Mouse (Mus musculus): Measurements from ENCODE around the gene Tmem120a. TPM values are rescaled to one million over a fixed set of nuclear protein-coding genes. Genes with fewer than 3 reads are reported as not detected.

Gene Tmem120a
- polyA plus RNA-seq, 1 experiment: 184 TPM

DNA sequence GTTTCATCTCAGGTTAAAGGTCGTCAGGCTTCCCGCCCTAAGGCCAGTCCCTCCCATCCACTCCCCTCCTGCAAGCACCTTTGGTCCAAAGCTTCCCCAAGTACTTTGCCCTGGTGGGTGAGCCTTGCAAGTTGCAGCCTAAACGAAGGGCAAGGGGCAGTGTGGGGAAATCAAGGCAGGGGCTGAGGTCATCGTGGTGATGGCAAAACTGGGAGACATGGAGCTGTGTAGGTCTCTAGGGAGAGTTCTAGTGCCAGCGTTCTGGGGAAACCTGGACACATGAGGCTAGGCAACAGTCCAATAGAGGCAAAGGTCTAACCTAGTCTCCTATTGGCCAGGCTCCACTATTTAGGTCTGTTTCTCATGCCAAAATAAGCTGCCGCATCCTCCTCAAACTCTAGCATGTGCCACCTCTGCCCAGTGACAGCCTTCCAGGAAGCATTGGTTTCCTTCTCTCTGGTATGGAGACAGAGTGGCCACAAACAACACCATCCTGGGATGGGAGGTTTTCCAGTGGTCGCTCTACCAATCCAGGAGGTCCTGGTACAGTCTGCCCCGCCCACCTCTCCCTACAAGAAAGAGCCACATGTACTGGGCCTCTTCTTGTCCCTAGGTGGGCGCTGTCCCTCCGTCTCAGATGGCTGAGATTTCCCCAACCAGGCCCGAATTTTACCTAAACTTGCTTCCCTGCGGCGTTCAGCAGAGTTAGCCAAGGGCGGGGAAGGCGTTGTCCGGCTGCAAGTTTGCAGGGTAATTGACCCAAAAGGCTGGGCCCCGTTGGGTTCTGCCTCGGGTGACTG lies 1.1 kb downstream of the Tmem120a start:
- Histone ChIP-seq H3K4me3 (ENCODE audit: control insufficient read depth, low read depth, low read length) (peak overlapping the region; percentile 88), H3K27me3 (ENCODE audit: control insufficient read depth, insufficient read depth, low read length) (no peaks in the 10 kb centered on the region), H3K36me3 (ENCODE audit: control insufficient read depth, insufficient read depth, low read length) (no peaks in the 10 kb centered on the region; the same call in 1 of the 2 replicates), H3K27ac (ENCODE audit: control insufficient read depth, insufficient read depth, low read depth, low read length) (peak overlapping the region; percentile 3; the same call in 1 of the 2 replicates), H3K4me1 (ENCODE audit: control insufficient read depth, insufficient read depth, low read length) (peaks cover 17% of the 10 kb centered on the region)
- TF ChIP-seq CTCF (IDR thresholded peaks at IDR 0.05; ENCODE audit: control insufficient read depth, insufficient read depth, insufficient replicate concordance, low read depth, low read length): no peak
- TF ChIP-seq POLR2A (IDR thresholded peaks at IDR 0.05; ENCODE audit: control insufficient read depth, low read depth, low read length): no peak

DNA sequence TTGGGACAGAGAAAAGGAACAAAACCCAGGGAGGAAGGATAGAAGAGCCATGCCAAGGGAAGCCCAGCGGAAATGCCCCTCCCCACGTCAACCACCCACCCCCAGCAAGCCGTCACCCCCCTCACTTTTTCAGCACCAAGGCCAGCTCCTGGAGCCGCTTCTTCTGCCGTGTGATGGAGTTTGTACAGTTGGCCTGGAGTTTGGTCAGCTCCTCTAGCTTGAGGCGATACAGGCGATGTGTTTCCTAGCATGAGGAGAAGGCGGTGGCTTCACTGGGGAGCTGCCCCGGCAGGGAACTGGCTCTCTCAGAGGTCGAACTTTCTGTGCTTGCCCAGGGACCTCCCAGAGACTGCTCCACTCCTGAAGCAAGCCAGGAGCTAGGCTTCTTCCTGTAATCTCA lies 2.1 kb downstream of the Tmem120a start:
- H3K4me3 ChIP-seq (ENCODE audit: control insufficient read depth, low read depth, low read length): no peak overlapping the region
- H3K36me3 ChIP-seq (ENCODE audit: control insufficient read depth, insufficient read depth, low read length): no peaks in the 10 kb centered on the region; the same call in none of the 2 replicates
- H3K4me1 ChIP-seq (ENCODE audit: control insufficient read depth, insufficient read depth, low read length): peaks cover 17% of the 10 kb centered on the region
- no peaks in the 10 kb centered on the region for H3K27me3 ChIP-seq (ENCODE audit: control insufficient read depth, insufficient read depth, low read length)
- no peak for TF ChIP-seq CTCF (IDR thresholded peaks at IDR 0.05; ENCODE audit: control insufficient read depth, insufficient read depth, insufficient replicate concordance, low read depth, low read length)
- TF ChIP-seq POLR2A (IDR thresholded peaks at IDR 0.05; ENCODE audit: control insufficient read depth, low read depth, low read length): no peak
- H3K27ac ChIP-seq (ENCODE audit: control insufficient read depth, insufficient read depth, low read depth, low read length): no peak overlapping the region

DNA sequence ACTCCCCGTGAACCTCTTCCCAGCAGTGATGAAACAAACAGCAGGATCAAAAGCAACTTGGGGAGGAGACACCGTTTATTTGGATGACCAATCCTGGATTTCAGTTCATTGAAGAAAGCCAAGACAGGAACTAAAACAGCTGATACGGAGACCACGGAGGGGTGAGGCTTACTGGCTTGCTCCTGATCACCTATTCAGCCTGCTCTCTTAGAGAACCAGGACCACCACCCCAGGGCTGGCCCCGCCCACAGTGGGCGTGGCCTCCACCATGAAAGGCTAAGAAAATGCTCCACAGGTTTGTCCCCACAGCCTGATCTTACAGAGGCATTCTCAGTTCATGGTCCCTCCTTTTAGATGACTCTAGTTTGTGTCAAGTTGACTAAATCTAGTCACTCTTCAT lies 6.0 kb downstream of the Tmem120a start:
- H3K27me3 ChIP-seq (ENCODE audit: control insufficient read depth, insufficient read depth, low read length): no peaks in the 10 kb centered on the region
- no peaks in the 10 kb centered on the region; the same call in none of the 2 replicates for H3K36me3 ChIP-seq (ENCODE audit: control insufficient read depth, insufficient read depth, low read length)
- no peak overlapping the region for H3K27ac ChIP-seq (ENCODE audit: control insufficient read depth, insufficient read depth, low read depth, low read length)
- H3K4me1 ChIP-seq (ENCODE audit: control insufficient read depth, insufficient read depth, low read length): peaks cover 14% of the 10 kb centered on the region
- no peak for TF ChIP-seq POLR2A (IDR thresholded peaks at IDR 0.05; ENCODE audit: control insufficient read depth, low read depth, low read length)
- TF ChIP-seq CTCF (IDR thresholded peaks at IDR 0.05; ENCODE audit: control insufficient read depth, insufficient read depth, insufficient replicate concordance, low read depth, low read length): no peak
- peak overlapping the region; percentile 85 for H3K4me3 ChIP-seq (ENCODE audit: control insufficient read depth, low read depth, low read length)

DNA sequence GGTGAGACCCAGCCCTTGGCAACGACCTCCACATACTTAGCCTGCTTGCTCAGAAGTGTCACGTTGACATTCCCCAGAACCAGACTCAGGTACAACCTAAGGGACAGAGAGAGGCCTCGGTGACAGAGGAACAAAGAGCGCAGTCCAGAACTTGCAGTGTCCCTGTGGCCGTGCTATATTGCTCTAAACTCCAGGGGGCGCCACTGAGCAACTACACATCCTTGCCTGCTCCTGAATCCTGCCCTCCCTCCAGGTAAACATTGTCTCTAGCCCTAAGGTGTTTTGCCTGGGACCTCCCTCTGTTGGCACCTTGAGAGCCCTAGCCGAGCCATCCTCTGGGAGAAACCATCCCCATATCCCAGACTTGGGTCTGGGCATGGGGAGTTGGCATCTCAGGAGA lies 7.1 kb downstream of the Tmem120a start:
- Histone ChIP-seq H3K27ac (ENCODE audit: control insufficient read depth, insufficient read depth, low read depth, low read length) (peak overlapping the region; percentile 39), H3K4me3 (ENCODE audit: control insufficient read depth, low read depth, low read length) (peak overlapping the region; percentile 85), H3K27me3 (ENCODE audit: control insufficient read depth, insufficient read depth, low read length) (no peaks in the 10 kb centered on the region), H3K36me3 (ENCODE audit: control insufficient read depth, insufficient read depth, low read length) (no peaks in the 10 kb centered on the region; the same call in none of the 2 replicates), H3K4me1 (ENCODE audit: control insufficient read depth, insufficient read depth, low read length) (peaks cover 9% of the 10 kb centered on the region)
- TF ChIP-seq CTCF (IDR thresholded peaks at IDR 0.05; ENCODE audit: control insufficient read depth, insufficient read depth, insufficient replicate concordance, low read depth, low read length): peak; percentile 88; the same call in 1 of the 2 replicates
- no peak for TF ChIP-seq POLR2A (IDR thresholded peaks at IDR 0.05; ENCODE audit: control insufficient read depth, low read depth, low read length)

DNA sequence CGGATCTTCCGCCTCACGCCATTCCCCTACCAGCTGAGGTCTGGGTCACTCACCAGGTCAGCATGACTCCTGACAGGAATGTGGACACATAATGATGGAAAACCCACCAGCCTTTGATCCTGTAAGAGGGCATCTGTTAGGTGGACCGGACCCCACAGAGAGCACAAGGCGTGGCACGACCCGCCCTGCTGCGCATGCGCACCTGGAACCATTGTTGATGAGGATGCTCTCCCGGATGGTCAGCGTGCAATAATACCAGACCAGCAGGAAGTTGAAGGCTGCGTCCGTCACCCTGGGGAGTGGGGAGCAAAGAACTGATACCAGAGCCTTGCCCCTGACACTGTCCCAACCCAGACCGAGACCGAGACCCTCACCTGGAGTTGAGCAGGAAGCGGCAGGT lies 7.7 kb downstream of the Tmem120a start:
- Histone ChIP-seq H3K36me3 (ENCODE audit: control insufficient read depth, insufficient read depth, low read length) (no peaks in the 10 kb centered on the region; the same call in none of the 2 replicates), H3K4me3 (ENCODE audit: control insufficient read depth, low read depth, low read length) (peak overlapping the region; percentile 85), H3K27me3 (ENCODE audit: control insufficient read depth, insufficient read depth, low read length) (no peaks in the 10 kb centered on the region), H3K27ac (ENCODE audit: control insufficient read depth, insufficient read depth, low read depth, low read length) (peak overlapping the region; percentile 39), H3K4me1 (ENCODE audit: control insufficient read depth, insufficient read depth, low read length) (peaks cover 9% of the 10 kb centered on the region)
- peak; percentile 54; the same call in 1 of the 2 replicates for TF ChIP-seq POLR2A (IDR thresholded peaks at IDR 0.05; ENCODE audit: control insufficient read depth, low read depth, low read length)
- no peak for TF ChIP-seq CTCF (IDR thresholded peaks at IDR 0.05; ENCODE audit: control insufficient read depth, insufficient read depth, insufficient replicate concordance, low read depth, low read length)

DNA sequence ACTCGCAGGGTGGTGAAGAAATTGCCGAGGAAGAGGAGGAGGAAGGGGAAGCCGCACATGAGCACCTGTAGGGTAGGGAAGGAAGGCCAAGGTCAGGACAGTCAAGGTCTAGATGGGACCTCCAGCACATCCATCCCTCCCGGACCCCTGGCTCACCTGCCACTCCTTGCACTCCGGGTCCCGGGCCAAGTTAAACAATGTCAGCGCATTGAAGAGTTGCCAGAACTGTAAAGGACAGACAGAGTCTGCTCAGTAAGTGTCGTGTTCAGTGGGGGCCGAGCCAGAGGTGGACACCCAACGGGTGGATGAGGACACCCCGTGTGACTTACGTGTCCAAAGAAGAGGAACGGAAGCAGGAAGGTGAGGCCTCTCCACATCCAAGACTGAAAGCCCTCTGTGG lies 8.5 kb downstream of the Tmem120a start:
- H3K27ac ChIP-seq (ENCODE audit: control insufficient read depth, insufficient read depth, low read depth, low read length): no peak overlapping the region
- H3K4me1 ChIP-seq (ENCODE audit: control insufficient read depth, insufficient read depth, low read length): peaks cover 9% of the 10 kb centered on the region
- H3K27me3 ChIP-seq (ENCODE audit: control insufficient read depth, insufficient read depth, low read length): no peaks in the 10 kb centered on the region
- TF ChIP-seq CTCF (IDR thresholded peaks at IDR 0.05; ENCODE audit: control insufficient read depth, insufficient read depth, insufficient replicate concordance, low read depth, low read length) (no peak), POLR2A (IDR thresholded peaks at IDR 0.05; ENCODE audit: control insufficient read depth, low read depth, low read length) (no peak)
- no peaks in the 10 kb centered on the region; the same call in none of the 2 replicates for H3K36me3 ChIP-seq (ENCODE audit: control insufficient read depth, insufficient read depth, low read length)
- peak overlapping the region; percentile 85 for H3K4me3 ChIP-seq (ENCODE audit: control insufficient read depth, low read depth, low read length)

DNA sequence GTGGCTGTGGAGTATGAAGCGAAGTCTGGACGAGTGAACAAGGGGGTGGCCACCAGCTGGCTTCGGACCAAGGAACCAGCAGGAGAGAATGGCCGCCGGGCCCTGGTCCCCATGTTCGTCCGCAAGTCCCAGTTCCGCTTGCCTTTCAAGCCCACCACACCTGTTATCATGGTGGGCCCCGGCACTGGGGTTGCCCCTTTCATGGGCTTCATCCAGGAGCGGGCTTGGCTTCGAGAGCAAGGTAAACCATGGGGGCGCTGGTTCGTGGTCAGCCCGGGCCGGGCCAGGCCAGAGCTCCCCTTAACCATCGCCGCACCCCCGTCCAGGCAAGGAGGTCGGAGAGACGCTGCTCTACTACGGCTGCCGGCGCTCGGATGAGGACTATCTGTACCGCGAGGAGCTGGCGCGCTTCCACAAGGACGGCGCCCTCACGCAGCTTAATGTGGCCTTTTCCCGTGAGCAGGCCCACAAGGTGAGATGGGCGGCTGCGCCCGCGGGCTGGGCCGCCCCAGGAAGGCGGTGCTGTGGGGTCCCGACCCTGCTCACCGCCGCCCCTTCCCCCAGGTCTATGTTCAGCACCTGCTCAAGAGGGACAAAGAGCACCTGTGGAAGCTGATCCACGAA lies 10.1 kb downstream of the Tmem120a start:
- Histone ChIP-seq H3K4me1 (ENCODE audit: control insufficient read depth, insufficient read depth, low read length) (peaks cover 9% of the 10 kb centered on the region), H3K27me3 (ENCODE audit: control insufficient read depth, insufficient read depth, low read length) (no peaks in the 10 kb centered on the region), H3K36me3 (ENCODE audit: control insufficient read depth, insufficient read depth, low read length) (no peaks in the 10 kb centered on the region; the same call in 1 of the 2 replicates), H3K27ac (ENCODE audit: control insufficient read depth, insufficient read depth, low read depth, low read length) (no peak overlapping the region), H3K4me3 (ENCODE audit: control insufficient read depth, low read depth, low read length) (peak overlapping the region; percentile 43)
- TF ChIP-seq CTCF (IDR thresholded peaks at IDR 0.05; ENCODE audit: control insufficient read depth, insufficient read depth, insufficient replicate concordance, low read depth, low read length) (no peak), POLR2A (IDR thresholded peaks at IDR 0.05; ENCODE audit: control insufficient read depth, low read depth, low read length) (no peak)

Measured in testis, adult 2 months (tissue).